Mouse (Mus musculus) lung, postnatal 36 days (tissue): Measurements from ENCODE around the gene Fscn2.
"Not testable (repeated sequence)": the region's sequence is repeated elsewhere in the genome, so short reads cannot be mapped to it uniquely, and the experiment has no call there.

Experiments used
- DNase-seq: peaks from one replicate; pipeline ENCODE4 v3.0.0; 2022; ENCODE audit warnings: mixed read lengths

Fscn2 gene

DNA sequence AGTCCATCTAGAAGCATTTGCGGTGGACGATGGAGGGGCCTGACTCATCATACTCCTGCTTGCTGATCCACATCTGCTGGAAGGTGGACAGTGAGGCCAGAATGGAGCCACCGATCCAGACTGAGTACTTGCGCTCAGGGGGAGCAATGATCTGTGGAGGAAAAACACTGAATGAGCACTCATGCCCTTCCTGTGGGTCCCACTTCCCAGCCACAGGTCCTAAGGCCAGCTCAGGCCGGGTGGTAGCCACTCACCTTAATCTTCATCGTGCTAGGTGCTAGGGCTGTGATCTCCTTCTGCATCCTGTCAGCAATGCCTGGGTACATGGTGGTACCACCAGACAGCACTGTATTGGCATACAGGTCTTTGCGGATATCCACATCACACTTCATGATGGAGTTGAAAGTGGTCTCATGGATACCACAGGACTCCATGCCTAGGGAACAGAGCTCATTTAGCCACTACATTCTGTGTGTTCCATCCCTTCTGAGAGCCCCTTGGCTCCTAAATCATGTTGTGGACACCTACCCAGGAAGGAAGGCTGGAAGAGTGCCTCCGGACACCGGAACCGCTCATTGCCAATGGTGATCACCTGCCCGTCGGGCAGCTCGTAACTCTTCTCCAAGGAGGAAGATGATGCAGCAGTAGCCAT is 14.8 kb upstream of the Fscn2 start:
- not testable (repeated sequence) for DNase-seq

DNA sequence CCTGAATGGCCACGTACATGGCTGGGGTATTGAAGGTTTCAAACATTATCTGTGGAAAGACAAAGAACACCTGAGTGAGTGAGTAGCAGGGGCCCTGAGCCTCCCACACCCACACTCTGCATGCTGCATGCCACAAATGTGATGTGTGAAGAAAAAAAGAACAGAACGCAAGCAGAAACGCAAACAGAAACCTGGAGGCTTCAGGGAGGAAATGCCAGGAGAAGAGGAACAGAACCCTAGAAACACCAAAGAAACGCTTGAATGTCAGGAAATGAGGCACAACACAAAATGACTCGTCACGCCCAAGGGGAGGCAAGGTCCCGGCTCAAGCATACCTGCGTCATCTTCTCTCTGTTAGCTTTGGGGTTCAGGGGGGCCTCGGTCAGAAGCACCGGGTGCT is 14.0 kb upstream of the Fscn2 start:
- no peak for DNase-seq

DNA sequence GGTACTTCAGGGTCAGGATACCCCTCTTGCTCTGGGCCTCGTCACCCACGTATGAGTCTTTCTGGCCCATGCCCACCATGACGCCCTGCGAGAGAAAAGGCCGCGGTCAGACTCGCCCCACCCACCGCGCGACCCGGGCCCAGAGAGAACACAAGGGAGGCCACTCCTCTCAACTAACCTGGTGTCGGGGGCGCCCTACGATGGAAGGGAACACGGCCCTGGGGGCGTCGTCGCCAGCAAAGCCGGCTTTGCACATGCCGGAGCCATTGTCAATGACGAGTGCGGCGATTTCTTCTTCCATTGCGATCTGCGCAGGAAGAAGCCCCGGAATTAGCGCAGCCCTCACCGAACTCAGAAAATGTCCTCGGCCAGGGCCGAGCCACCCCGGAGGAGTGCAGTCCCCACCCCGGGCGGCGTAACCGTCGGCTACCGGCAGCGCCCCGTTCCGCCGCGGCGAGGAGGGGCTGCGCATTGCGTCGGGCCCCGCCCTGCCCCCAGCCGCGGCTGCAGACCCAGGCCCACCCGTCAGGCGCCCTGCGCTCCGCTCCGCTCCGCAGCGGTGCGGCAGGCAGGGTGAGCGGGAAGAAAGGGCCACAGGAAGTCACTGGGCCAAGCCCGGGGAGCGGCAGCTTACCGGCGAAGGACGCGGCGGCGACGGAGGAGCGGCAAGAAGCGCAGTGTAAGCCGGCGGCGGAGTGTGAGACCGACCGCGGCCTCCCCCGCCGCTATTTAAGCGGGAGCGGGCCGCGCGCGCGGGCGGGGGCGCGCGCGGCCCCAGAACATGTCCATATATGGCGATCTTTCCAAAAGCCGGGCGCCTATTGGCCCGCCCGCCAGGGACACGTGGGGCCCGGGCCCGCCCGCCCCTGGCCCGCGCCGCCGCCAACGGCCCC is 13.3 kb upstream of the Fscn2 start, which contains the start of gene Actg1:
Gene Actg1, minus strand, starts transcription at position 752 of the 893 bp plus-strand sequence.
- DNase-seq: peak; percentile 88

DNA sequence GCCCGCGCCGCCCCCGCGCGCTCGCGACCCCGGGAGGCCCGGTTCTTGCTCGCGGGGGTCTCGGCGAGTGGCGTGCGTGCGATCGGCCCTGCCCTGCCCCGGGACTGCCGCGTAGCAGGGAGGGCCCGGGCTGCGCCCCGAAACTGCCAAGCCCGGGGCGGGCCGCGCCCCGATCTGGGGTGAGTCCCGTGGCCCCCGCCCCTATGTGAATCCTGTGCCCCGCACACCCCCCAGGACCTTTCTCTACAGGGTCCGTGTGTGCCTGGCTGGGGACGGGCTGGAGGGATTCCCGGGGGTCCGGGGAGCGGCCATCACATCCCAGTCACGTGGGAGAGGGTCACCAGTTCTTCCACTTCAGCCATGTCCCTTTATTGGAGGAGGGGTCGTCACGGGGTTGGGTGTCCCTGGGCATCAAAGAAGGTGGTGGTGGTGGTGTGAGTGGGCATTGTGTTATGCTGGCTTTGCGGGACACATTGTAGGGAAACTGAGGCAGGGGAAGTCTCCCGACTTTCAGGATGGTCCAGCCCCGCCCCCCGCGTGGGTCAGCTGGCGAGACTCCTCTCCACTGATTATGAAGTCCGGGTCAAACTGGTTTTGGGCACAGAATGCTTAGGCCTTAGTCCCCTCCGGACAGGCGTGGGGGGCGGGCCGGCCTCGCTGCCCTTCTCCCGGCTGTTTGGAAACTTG is 12.5 kb upstream of the Fscn2 start:
- DNase-seq: peak; percentile 72

DNA sequence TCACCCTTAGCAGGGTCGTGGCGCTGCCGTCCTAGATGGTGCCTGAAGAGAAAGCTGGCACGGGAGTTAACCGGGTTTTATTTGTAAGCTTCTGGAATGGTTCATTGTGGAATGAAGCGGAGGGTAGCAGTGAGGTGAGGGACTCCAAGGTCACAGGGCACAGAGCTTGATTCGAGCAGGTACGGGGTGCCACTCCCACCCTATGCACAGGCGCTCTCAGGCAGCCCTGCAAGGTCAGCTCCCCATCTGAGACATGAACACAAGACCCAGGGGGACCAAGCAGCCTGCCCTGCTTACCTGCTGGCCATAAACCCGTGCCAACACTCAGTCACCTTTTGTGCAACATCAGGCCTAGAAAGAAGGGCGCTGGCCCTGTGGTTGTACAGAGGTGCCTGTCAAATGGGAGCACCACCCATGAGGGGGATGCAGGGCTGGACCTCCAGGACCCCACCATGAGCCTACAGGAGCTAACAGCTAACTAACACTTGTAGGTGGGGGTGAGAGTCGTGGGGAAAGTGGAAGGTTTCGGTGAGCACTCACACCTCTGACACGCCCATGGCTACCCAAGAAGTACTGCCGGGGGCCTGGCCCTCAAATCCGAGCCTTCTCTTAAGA is 11.9 kb upstream of the Fscn2 start:
- DNase-seq: peak; percentile 60

DNA sequence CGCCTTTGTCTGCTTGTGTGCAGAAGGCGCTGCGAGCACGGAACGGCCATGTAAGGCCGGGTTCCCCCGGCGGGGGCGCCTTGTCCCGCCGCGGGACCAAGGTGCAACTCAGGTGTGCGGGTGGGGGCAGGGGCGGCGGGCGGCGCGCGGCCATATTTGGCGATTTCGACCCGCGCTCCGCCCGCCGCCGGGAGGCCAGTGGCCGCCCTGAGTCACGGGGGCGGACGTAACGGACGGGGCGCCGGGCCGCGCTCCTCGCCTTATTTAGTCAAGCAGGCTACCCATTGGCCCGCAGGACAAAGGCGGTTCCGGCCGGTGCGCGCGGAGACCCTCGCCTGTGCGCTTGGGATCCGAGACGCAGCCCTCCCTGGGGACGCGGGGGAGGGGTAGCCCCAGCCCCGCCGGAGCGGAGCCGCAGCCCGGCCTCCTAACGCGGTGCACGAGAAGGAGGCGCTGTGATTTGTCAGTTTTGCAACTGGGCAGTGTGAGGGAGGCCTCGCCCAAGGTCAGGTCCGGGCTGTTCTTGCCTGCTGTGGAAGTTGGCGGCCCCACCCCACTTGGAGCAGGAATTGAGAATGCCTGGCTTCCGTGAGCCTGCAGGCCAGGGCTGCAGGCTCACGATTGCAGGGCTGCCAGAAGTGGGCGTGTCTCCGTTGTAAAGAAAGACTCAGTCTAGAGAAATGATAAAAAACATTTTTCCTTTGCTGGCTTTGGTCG is 11.2 kb upstream of the Fscn2 start:
- DNase-seq: peak; percentile 96

DNA sequence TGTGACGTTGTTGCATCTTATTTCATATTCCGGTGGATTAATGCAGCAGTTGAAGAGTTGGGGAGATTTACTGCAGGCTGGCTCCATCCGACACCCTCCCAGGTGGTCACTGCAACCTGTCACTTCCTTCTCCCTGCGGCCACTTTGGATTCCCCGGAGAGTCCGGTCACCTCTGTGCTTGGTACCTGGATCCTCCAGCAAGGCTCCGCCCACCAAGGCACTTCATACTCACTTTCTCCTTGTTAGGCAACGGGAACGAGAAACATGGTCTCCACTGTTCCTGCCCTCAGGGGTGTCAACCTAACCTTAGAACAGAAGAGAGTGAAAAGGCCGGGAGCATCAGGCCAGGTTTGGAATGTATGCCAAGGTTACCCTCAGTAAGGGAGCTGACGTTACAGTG is 10.6 kb upstream of the Fscn2 start:
- peak; percentile 85 for DNase-seq

DNA sequence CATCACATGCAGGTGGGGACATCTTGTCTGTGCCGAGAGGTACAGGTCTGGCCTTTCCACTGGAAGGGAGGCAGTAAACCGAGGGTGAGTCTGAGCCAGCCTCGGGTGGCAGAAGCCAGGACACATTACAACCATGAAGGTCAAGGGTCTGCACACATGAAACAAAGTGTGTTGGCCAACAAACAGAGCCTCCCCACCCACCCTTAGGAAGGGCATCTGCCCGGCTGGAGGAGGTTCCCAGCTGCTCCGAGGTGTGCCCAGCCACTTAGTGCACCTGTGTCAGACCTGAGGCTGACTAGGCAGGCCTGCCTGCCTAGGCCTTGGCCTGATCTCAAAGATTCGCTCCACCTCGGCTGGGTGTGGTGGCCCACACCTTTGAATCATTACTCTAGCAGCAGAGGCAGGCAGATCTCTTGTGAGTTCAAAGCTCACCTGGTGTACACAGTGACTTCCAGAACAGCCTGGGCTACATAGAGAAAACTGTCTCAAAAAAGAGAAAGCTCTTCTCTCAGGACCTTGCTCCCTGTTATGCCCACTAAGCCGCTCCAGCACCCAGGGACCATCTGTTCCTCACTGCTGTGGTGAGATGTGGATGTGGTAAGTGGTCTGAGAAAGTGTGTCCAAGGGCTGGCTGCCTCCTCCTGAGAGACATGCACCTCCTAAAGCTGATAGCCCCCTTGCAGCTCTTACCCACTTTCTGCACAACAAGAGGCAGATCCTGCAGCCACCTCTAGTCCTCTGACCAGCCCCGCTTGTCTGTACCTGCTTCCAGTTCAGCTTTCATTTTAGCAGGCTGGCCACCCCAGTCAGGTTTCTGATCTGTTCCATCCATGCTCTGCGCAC is 9.9 kb upstream of the Fscn2 start:
- no peak for DNase-seq

DNA sequence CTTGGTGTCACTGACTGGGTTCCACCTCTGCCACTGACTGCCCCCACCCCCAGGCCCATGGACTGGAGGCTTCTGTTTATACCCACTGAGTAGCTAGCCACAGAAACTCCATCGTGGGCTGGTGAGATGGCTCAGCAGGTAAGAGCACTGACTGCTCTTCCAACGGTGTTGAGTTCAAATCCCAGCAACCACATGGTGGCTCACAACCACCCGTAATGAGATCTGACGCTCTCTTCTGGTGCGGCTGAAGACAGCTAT is 9.3 kb upstream of the Fscn2 start:
- not testable (repeated sequence) for DNase-seq

DNA sequence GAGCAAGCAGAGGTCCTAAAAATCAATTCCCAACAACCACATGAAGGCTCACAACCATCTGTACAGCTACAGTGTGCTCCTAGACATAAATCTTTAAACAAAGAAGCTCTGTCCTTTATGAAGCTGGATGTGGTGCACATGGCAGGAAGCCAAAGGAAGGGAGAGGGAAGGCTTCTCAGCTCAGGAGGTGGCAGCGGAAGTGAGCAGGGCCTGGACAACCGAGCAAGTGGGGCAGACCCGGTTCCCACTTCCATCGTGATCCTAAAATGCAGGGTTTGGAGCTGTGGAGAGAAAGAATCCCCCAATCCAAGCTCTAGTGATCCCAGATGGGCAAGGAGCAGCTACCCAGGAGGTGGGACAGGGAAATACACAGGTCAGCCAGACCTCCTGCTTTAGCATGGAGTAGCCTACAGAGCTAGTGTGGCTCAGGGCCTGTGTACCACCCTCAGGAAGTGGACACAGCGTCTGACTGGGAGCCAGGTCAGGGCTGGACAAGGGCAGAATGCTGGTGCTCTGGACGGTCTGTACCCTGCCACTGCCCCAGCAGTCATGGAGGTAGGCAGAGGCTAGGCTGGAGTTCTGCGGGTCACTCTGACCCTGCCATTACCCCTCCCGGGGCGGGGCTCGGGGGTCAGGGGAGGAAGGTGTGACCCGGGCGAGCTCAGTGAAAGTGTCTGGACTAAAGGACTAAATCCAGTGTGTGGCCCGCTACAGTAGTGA is 8.6 kb upstream of the Fscn2 start:
- peak; percentile 68 for DNase-seq

DNA sequence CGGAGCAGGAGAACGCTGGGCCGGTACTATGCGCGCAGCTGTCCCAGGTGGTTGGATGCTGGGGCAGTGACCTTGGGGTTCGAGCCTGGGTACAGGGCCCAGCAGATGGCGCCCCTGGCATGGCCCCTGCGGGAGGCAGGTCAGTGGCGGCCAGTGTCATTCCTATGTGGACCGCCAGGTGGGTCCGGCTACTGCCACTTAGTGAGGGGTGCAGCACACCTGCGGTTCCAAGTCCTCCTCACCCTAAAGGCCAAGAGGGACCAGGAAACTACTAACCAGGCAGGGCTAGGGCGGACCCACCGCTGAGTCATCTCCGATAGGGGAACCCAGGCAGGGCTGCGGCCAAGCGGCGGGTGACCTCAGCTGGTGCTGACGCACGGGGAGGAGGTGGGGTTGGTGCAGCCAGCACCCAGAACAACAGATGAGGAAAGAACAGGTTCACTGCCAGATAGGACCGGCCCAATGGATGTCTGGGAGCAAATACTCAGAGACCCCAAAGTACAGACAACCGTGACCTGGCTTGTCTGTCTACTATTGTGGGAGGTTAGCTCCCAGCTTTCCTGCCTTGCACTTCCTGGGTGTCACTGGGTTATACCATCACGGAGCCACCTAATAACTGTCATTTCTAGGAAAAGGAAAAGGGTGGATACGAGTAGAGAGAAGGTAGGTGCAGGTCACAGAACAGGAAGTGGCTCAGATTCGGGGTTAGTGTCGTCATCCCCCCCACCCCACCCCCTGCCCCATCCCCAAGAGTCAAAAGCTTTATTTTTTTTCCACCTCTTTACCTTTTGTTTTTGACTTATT is 7.6 kb upstream of the Fscn2 start:
- peak; percentile 92 for DNase-seq

DNA sequence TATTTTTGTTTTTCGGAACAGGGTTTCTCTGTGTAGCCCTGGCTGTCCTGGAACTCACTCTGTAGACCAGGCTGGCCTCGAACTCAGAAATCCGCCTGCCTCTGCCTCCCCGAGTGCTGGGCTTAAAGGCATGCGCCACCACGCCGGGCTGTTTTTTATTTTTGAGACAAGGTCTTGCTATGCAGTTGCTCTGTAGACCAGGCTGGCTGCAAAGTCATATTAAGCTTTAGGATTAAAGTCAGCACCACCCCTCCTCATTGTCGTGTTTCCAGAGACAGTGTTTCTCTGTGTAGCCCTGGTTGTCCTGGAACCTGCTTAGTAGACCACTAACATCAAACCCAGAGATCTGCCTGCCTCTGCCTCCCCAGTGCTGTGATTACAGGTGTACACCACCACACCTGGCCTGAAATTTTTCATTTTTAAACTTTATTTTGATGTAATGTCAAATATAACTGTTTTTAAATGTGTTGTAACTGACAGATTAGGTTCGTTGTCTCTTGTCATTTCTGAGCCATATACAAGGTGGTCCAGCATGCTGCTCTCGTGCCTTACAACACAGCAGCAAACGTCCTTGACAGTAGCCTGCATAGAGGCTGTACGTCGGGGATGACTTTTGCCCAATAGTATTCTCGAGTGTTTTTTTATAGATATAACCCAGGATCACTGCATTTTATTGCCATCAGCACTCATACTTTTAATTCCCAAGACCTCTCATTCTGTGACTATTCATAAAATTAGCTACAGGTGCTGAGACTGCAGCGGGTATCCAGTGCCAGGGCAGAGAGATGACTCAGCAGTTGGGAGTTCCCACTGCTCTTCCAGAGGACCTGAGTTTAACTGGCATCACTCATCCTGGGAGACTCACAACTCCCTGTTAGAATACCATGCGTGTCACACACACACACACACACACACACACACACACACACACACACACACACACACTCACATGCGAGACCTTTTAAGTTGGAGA is 6.7 kb upstream of the Fscn2 start:
- DNase-seq: no peak

DNA sequence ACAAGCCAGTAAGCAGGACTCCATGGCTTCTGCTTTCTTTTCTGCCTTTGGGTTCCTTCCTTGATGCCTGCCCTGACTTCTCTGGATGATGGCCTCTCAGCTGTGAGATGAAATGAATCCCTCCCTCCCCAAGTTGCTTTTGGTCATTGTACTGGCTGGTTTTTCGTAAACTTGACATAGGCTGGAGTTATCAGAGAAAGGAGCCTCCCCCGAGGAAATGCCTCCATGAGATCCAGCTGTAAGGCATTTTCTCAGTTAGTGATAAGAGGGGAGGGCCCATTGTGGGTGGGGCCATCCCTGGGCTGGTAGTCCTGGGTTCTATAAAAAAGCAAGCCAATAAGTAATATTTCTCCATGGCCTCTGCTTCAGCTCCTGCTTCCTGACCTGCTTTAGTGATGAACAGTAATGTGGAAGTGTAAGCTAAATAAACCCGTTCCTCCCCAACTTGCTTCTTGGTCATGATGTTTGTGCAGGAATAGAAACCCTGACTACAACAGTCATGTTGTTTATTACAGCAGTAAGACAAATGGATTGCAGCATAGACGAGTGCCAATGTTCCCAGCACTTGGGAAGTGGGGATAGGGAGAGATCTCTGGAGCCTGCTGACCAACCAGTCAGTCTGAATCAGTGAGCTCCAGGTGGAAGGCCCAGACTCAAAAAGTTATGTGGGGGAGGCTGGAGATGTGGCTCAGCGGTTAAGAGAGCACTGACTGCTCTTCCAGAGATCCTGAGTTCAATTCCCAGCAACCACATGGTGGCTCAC is 5.9 kb upstream of the Fscn2 start:
- no peak for DNase-seq

DNA sequence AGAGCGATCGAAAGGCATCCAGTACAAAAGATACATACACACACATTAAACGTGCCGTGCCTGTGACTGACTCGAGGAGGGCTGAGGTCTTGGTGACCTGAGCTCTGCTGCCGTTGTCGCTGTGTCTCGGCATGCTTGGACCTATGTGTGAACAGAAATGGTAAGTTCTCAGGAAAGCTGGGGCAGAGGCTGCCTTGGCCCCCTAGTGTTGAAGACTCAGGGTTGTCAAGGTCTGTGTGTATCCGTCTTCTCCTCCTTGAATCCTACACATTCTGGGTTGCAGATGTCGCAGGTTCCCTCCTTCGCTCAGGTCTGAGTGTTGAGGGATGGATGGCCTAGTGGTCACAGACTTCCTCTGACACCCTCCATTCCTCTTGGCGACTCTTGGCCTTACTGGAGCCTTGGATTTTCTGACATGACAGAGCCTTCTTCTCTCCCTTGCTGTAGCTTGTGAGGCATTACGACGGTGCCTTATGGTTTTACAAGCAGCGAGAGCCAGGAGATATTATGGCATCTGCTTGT is 5.0 kb upstream of the Fscn2 start:
- DNase-seq: no peak

DNA sequence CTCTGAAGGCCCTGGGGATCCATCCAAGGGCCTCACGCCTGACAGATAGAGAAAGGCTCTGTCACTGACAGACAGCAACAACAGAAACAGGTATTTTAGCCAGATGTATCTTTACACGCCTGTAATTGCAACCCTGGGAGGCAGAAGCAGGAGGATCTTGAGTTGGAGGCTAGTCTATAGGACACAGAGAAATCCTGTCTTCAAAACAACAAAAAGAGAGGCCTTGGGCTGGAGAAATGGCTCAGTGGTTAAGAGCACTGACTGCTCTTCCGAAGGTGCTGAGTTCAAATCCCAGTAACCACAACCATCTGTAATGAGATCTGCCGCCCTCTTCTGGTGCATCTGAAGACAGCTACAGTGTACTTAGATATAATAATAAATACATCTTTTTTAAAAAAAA is 4.4 kb upstream of the Fscn2 start:
- no peak for DNase-seq

DNA sequence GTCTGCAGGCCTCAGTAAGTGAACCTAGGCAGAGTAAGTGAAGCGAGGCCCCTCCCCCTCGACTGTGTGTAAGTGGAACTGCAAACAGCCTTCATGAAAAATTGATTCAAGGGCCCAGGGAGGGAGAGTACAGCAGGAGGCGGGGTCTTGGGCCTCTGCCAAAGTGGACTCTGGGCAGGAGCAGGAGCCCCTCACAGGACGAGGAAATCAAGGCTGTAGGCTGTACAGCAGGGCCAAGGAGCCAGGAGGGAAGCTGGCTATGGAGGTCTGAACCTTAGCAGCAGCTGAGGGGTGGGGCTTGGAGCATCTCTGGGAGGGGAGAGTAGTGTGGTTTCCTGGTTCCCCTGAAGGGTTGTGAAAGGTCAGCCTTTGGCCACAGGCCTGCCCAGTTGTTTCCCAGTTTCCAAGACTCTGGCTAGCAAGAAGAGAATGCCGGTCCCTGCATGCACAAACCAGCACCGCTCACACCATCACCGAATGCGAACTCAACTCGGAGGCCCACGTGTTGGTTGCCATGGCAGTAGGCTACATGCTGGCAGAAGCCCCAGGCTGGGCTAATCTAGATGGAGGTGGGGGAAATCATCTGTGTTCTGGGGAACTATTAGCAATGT is 3.4 kb upstream of the Fscn2 start:
- peak; percentile 92 for DNase-seq

DNA sequence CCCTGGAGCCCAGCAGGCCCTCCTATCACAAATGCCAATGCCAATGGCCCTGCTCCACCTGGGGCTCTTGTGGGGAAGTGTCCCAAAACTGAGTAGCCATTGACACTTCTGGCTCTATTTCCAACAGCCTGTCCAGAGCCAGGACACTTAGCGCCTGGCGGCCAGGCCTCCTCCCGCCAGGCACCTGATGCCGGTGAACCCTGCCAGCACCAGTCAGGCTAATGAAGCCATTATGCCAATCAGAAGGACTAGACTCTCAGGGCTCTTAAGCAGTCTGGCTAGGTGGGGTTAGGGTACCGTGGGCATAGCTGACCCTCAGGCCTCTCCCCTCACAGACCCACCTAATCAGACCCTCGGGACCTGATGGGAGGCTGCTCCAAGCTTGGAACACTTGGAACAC is 1.9 kb upstream of the Fscn2 start:
- no peak for DNase-seq

DNA sequence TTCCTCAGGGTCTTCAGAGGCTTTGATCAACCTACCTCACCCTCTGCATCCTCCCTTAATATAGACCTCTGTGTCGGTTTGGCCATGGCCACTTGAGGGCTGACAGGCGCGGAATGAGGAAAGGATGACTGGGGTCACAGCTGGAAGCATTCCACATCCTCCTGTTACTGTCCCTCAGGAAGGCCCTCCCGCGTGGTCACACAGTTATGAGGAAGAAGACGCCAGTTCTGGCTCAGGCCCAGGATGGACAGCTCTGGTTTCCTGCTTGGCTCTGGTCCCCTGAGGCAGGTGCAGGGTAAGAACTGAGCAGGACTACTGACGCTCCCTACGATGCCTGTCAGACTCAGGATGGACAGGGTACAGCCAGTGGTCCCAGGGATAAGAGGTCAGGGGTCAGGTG is 1.3 kb upstream of the Fscn2 start:
- DNase-seq: peak; percentile 50
